Mouse (Mus musculus) cerebellum, adult 11-12 months (tissue): ENCODE data around the gene Maff.
A peak's percentile ranks its signal among the peaks of the same experiment; 100 is the strongest.

Experiments used
- DNase-seq: peaks from one replicate; pipeline ENCODE4 v3.0.0; 2022

The Maff gene

GRCm38 (mm10) chr15:79399231-79400052, 53.0 kb downstream of the Maff start:
- no peak for DNase-seq

- DNase-seq: no peak
These were observed 53.9 kb downstream of the Maff start for GRCm38 (mm10) chr15:79400134-79400974.

GRCm38 (mm10) chr15:79400975-79401365, 54.5 kb downstream of the Maff start:
- DNase-seq: no peak

- no peak for DNase-seq
These were observed 55.8 kb downstream of the Maff start for GRCm38 (mm10) chr15:79402176-79402575.

- DNase-seq: peak; percentile 86
These were observed 56.7 kb downstream of the Maff start, which contains the start of gene Tmem184b for GRCm38 (mm10) chr15:79402836-79403762. Gene Tmem184b, minus strand, starts transcription at chr15:79403569.

GRCm38 (mm10) chr15:79403763-79404210, 57.4 kb downstream of the Maff start:
- DNase-seq: no peak

GRCm38 (mm10) chr15:79404277-79404676, 57.9 kb downstream of the Maff start:
- no peak for DNase-seq

- DNase-seq: no peak
These were observed 60.1 kb downstream of the Maff start for GRCm38 (mm10) chr15:79406564-79406963.
